Mouse (Mus musculus): ENCODE data around the gene Lifr.

- no peak for TF ChIP-seq CTCF (conservative IDR thresholded peaks at IDR 0.05; ENCODE audit: low read length)
- TF ChIP-seq NANOG (IDR thresholded peaks at IDR 0.05; ENCODE audit: borderline replicate concordance, low read length): no peak
- TF ChIP-seq POU5F1 (IDR thresholded peaks at IDR 0.05; ENCODE audit: borderline replicate concordance, low read length): no peak
Observed at GRCm38 (mm10) chr15:7140322-7140721, 49.9 kb downstream of the Lifr start.
